Mouse (Mus musculus) midbrain, embryonic 16.5 days (tissue): Measurements from ENCODE around the gene Ispd. TPM values are rescaled to one million over a fixed set of nuclear protein-coding genes. Genes with fewer than 3 reads are reported as not detected.

Experiments used
- ATAC-seq: fragments of 200-750 bp; cut with Nextera tagmentation; 2 replicates; pipeline ENCODE4 v1.8.0; 2017; ENCODE audit warnings: moderate TSS enrichment
- H3K27ac ChIP-seq: fragments of 300-500 bp; sonication (generic); 2 replicates; pipeline ENCODE4 v1.5.1; 2014; ENCODE audit warnings: mild to moderate bottlenecking, low read length, mixed read lengths
- H3K27me3 ChIP-seq: fragments of 300-500 bp; sonication (generic); 2 replicates; pipeline ENCODE4 v1.6.1; 2014; ENCODE audit warnings: low read depth, low read length, mixed read lengths; ENCODE audit not compliant: control insufficient read depth, insufficient read depth
- H3K36me3 ChIP-seq: fragments of 300-500 bp; sonication (generic); 2 replicates; pipeline ENCODE4 v1.6.1; 2014; ENCODE audit warnings: mild to moderate bottlenecking, low read length, moderate library complexity, mixed read lengths; ENCODE audit not compliant: control insufficient read depth, insufficient read depth
- H3K4me1 ChIP-seq: fragments of 300-500 bp; sonication (generic); 2 replicates; pipeline ENCODE4 v1.6.1; 2014; ENCODE audit warnings: mild to moderate bottlenecking, low read length, mixed read lengths; ENCODE audit not compliant: control insufficient read depth, insufficient read depth
- H3K4me2 ChIP-seq: fragments of 300-500 bp; sonication (generic); 2 replicates; pipeline ENCODE4 v1.6.1; 2014; ENCODE audit warnings: mild to moderate bottlenecking, low read length, mixed read lengths
- H3K4me3 ChIP-seq: fragments of 300-500 bp; sonication (generic); 2 replicates; pipeline ENCODE4 v1.5.1; 2014; ENCODE audit warnings: low read depth, mild to moderate bottlenecking, low read length, moderate library complexity, mixed read lengths
- H3K9ac ChIP-seq: fragments of 300-500 bp; sonication (generic); 2 replicates; pipeline ENCODE4 v1.6.1; 2014; ENCODE audit warnings: low read depth, low read length, mixed read lengths
- H3K9me3 ChIP-seq: fragments of 300-500 bp; sonication (generic); replicated peaks from 2 replicates; pipeline ENCODE4 v1.6.1; 2014; ENCODE audit warnings: mild to moderate bottlenecking, low read length, mixed read lengths; ENCODE audit not compliant: control insufficient read depth, poor library complexity, severe bottlenecking
- WGBS: fragments of 180-500 bp; shearing (Covaris S2); extraction: QIAGEN DNeasy Blood & Tissue Kit; methylation state at CpG from one replicate; pipeline ENCODE4 v1.1.7; 2014; 5-methylcytosine and 5-hydroxymethylcytosine counted together
- polyA plus RNA-seq: library from polyadenylated mRNA; unstranded; fragments of >200 nt; fragmentation: Nextera tagmentation; extraction: Ambion mirVana; gene quantifications from 2 replicates; pipeline ENCODE4 v1.2.1, GENCODE M21; 2015

Ispd gene
- polyA plus RNA-seq, 1 experiment from 2014 or later = 11.0 TPM

GRCm38 (mm10) chr12:36724297-36724696 lies 343.0 kb downstream of the Ispd start:
- no peaks in the 10 kb centered on the region for H3K27me3 ChIP-seq
- peaks cover 2% of the 10 kb centered on the region; the same call in 1 of the 2 replicates for H3K4me1 ChIP-seq
- no peak overlapping the region for H3K4me3 ChIP-seq
- H3K27ac ChIP-seq = no peak overlapping the region
- H3K9ac ChIP-seq = no peak overlapping the region
- 76% methylated on average over 4 of the region's 4 CpGs for WGBS
- H3K4me2 ChIP-seq = no peak overlapping the region
- H3K9me3 ChIP-seq = no peaks in the 10 kb centered on the region
- H3K36me3 ChIP-seq = no peaks in the 10 kb centered on the region
- ATAC-seq = no peak

- Histone ChIP-seq H3K9me3 (no peaks in the 10 kb centered on the region), H3K27ac (no peak overlapping the region), H3K4me2 (no peak overlapping the region), H3K36me3 (no peaks in the 10 kb centered on the region), H3K27me3 (no peaks in the 10 kb centered on the region), H3K4me3 (no peak overlapping the region), H3K9ac (no peak overlapping the region), H3K4me1 (peaks cover 2% of the 10 kb centered on the region; the same call in 1 of the 2 replicates)
- WGBS = 82% methylated on average over 3 of the region's 3 CpGs
- no peak for ATAC-seq
Measured at GRCm38 (mm10) chr12:36725250-36725649, 344.0 kb downstream of the Ispd start.

GRCm38 (mm10) chr12:36726026-36726425 lies 344.8 kb downstream of the Ispd start:
- no peak for ATAC-seq
- Histone ChIP-seq H3K4me1 (peaks cover 2% of the 10 kb centered on the region; the same call in 1 of the 2 replicates), H3K36me3 (no peaks in the 10 kb centered on the region), H3K27ac (no peak overlapping the region), H3K27me3 (no peaks in the 10 kb centered on the region), H3K4me2 (no peak overlapping the region), H3K9ac (no peak overlapping the region), H3K9me3 (no peaks in the 10 kb centered on the region), H3K4me3 (no peak overlapping the region)
- 63% methylated on average over 1 of the region's 1 CpGs for WGBS

GRCm38 (mm10) chr12:36733673-36734371 lies 352.6 kb downstream of the Ispd start:
- Histone ChIP-seq H3K27ac (no peak overlapping the region), H3K36me3 (no peaks in the 10 kb centered on the region), H3K4me2 (no peak overlapping the region), H3K4me1 (no peaks in the 10 kb centered on the region), H3K4me3 (no peak overlapping the region), H3K9ac (no peak overlapping the region), H3K9me3 (no peaks in the 10 kb centered on the region), H3K27me3 (no peaks in the 10 kb centered on the region)
- ATAC-seq = no peak
- 86% methylated on average over 4 of the region's 4 CpGs for WGBS

Other genes starting within 250 kb of the Ispd start
- gene Ankmy2, start 224.3 kb upstream of the Ispd start, polyA plus RNA-seq = 82.2 and 83.7 TPM in 2 replicates
- gene Bzw2, start 223.4 kb upstream of the Ispd start, polyA plus RNA-seq = 402 and 433 TPM in 2 replicates
- gene Lrrc72, start 128.1 kb upstream of the Ispd start, polyA plus RNA-seq = 0.26 TPM in 1 of 2 replicates, not detected in the other
- 11.9 and 13.0 TPM in 2 replicates for gene Sostdc1, start 67.3 kb upstream of the Ispd start, polyA plus RNA-seq
- 2.6 and 3.4 TPM in 2 replicates for gene D630036H23Rik, start 731 bp downstream of the Ispd start, polyA plus RNA-seq